Mouse (Mus musculus): ENCODE measurements around the gene Olfr1442. TPM values are rescaled to one million over a fixed set of nuclear protein-coding genes. Genes with fewer than 3 reads are reported as not detected.
"Not testable (repeated sequence)": the region's sequence is repeated elsewhere in the genome, so short reads cannot be mapped to it uniquely, and the experiment has no call there.

Gene Olfr1442
- not detected for total RNA-seq (2021)
- long read RNA-seq, experiment 1: 0 reads
- long read RNA-seq, experiment 2: 0 reads

GRCm38 (mm10) chr19:12670139-12670538 is at the start of gene Olfr1442:
Gene Olfr1442, plus strand, starts transcription at chr19:12670439.
- no peak for DNase-seq

- no peak for DNase-seq
Observed at GRCm38 (mm10) chr19:12633176-12633575, 37.1 kb upstream of the Olfr1442 start, which contains the start of gene Glyat. Gene Glyat, plus strand, starts transcription at chr19:12633308.

GRCm38 (mm10) chr19:12634259-12634658 is 36.0 kb upstream of the Olfr1442 start:
- DNase-seq: no peak

- DNase-seq: no peak
Observed at GRCm38 (mm10) chr19:12634963-12635362, 35.3 kb upstream of the Olfr1442 start.

GRCm38 (mm10) chr19:12636863-12637262 is 33.4 kb upstream of the Olfr1442 start:
- no peak for DNase-seq

GRCm38 (mm10) chr19:12638049-12638448 is 32.2 kb upstream of the Olfr1442 start:
- DNase-seq: no peak

GRCm38 (mm10) chr19:12649511-12649910 is 20.7 kb upstream of the Olfr1442 start:
- no peak for DNase-seq

GRCm38 (mm10) chr19:12666156-12666555 is 4.1 kb upstream of the Olfr1442 start:
- no peak for DNase-seq

GRCm38 (mm10) chr19:12668601-12669000 is 1.6 kb upstream of the Olfr1442 start:
- DNase-seq: not testable (repeated sequence)

- DNase-seq: no peak
Observed at GRCm38 (mm10) chr19:12671051-12671450, 812 bp downstream of the Olfr1442 start.

GRCm38 (mm10) chr19:12677812-12678211 is 7.6 kb downstream of the Olfr1442 start, which contains the start of gene Olfr1443:
Gene Olfr1443, plus strand, starts transcription at chr19:12678112.
- no peak for DNase-seq

GRCm38 (mm10) chr19:12684638-12685037 is 14.4 kb downstream of the Olfr1442 start:
- no peak for DNase-seq

GRCm38 (mm10) chr19:12685231-12685630 is 15.0 kb downstream of the Olfr1442 start:
- no peak for DNase-seq

GRCm38 (mm10) chr19:12695590-12695989 is 25.4 kb downstream of the Olfr1442 start, which contains the start of gene Keg1:
Gene Keg1, plus strand, starts transcription at chr19:12695786.
- no peak for DNase-seq

GRCm38 (mm10) chr19:12696221-12696620 is 26.0 kb downstream of the Olfr1442 start:
- no peak for DNase-seq

GRCm38 (mm10) chr19:12708458-12708857 is 38.2 kb downstream of the Olfr1442 start:
- no peak for DNase-seq

GRCm38 (mm10) chr19:12708986-12709385 is 38.7 kb downstream of the Olfr1442 start:
- DNase-seq: no peak

- no peak for DNase-seq
Observed at GRCm38 (mm10) chr19:12719189-12719588, 49.0 kb downstream of the Olfr1442 start.

- DNase-seq: no peak
Observed at GRCm38 (mm10) chr19:12720463-12720862, 50.2 kb downstream of the Olfr1442 start.

- DNase-seq: not testable (repeated sequence)
Observed at GRCm38 (mm10) chr19:12720919-12721318, 50.7 kb downstream of the Olfr1442 start.

- not testable (repeated sequence) for DNase-seq
Observed at GRCm38 (mm10) chr19:12721596-12721995, 51.4 kb downstream of the Olfr1442 start.

GRCm38 (mm10) chr19:12722308-12722707 is 52.1 kb downstream of the Olfr1442 start:
- peak; percentile 41 to 71 for DNase-seq

GRCm38 (mm10) chr19:12725851-12726250 is 55.6 kb downstream of the Olfr1442 start:
- DNase-seq: no peak

All from heart, adult 18-20 months (tissue).